Mouse (Mus musculus): ENCODE measurements around the gene Cep85l. TPM values are rescaled to one million over a fixed set of nuclear protein-coding genes. Genes with fewer than 3 reads are reported as not detected.

The Cep85l gene
- polyA plus RNA-seq, 1 experiment from 2014 or later: 5.6 TPM

GRCm38 (mm10) chr10:53337162-53337923 is 42.4 kb downstream of the Cep85l start, which contains the start of gene Pln:
Gene Pln, plus strand, starts transcription at chr10:53337667.
- Histone ChIP-seq H3K36me3 (no peaks in the 10 kb centered on the region), H3K9me3 (no peaks in the 10 kb centered on the region), H3K27ac (no peak within 1 kb of the TSS), H3K4me3 (replicated peaks) (no peak within 1 kb of the TSS), H3K9ac (replicated peaks) (no peak within 1 kb of the TSS), H3K4me2 (replicated peaks) (no peak within 1 kb of the TSS), H3K4me1 (replicated peaks) (no peaks in the 10 kb centered on the region), H3K27me3 (no peaks in the 10 kb centered on the region)
- ATAC-seq: no peak
- 82% methylated on average over 6 of the region's 6 CpGs for WGBS

GRCm38 (mm10) chr10:53335974-53336373 is 43.8 kb downstream of the Cep85l start:
- Histone ChIP-seq H3K27me3 (no peaks in the 10 kb centered on the region), H3K4me2 (replicated peaks) (no peak overlapping the region), H3K4me1 (replicated peaks) (no peaks in the 10 kb centered on the region), H3K27ac (no peak overlapping the region), H3K36me3 (no peaks in the 10 kb centered on the region), H3K9ac (replicated peaks) (no peak overlapping the region), H3K4me3 (replicated peaks) (no peak overlapping the region), H3K9me3 (no peaks in the 10 kb centered on the region)
- 92% methylated on average over 3 of the region's 3 CpGs for WGBS
- ATAC-seq: no peak

- 92% methylated on average over 2 of the region's 2 CpGs for WGBS
- Histone ChIP-seq H3K36me3 (no peaks in the 10 kb centered on the region), H3K9ac (replicated peaks) (no peak overlapping the region), H3K27ac (no peak overlapping the region), H3K4me1 (replicated peaks) (no peaks in the 10 kb centered on the region), H3K4me3 (replicated peaks) (no peak overlapping the region), H3K4me2 (replicated peaks) (no peak overlapping the region), H3K27me3 (no peaks in the 10 kb centered on the region), H3K9me3 (no peaks in the 10 kb centered on the region)
- no peak for ATAC-seq
Observed at GRCm38 (mm10) chr10:53335266-53335665, 44.5 kb downstream of the Cep85l start.

- H3K36me3 ChIP-seq: no peaks in the 10 kb centered on the region
- H3K9me3 ChIP-seq: no peaks in the 10 kb centered on the region
- no peak overlapping the region for H3K9ac ChIP-seq (replicated peaks)
- 88% methylated on average over 2 of the region's 2 CpGs for WGBS
- no peak overlapping the region for H3K27ac ChIP-seq
- H3K4me2 ChIP-seq (replicated peaks): no peak overlapping the region
- H3K27me3 ChIP-seq: no peaks in the 10 kb centered on the region
- no peak overlapping the region for H3K4me3 ChIP-seq (replicated peaks)
- no peaks in the 10 kb centered on the region for H3K4me1 ChIP-seq (replicated peaks)
- ATAC-seq: no peak
Observed at GRCm38 (mm10) chr10:53332752-53333151, 47.0 kb downstream of the Cep85l start.

- ATAC-seq: no peak
- H3K27ac ChIP-seq: no peak overlapping the region
- no peaks in the 10 kb centered on the region for H3K27me3 ChIP-seq
- 84% methylated on average over 3 of the region's 3 CpGs for WGBS
- H3K4me3 ChIP-seq (replicated peaks): no peak overlapping the region
- H3K9me3 ChIP-seq: no peaks in the 10 kb centered on the region
- H3K9ac ChIP-seq (replicated peaks): no peak overlapping the region
- no peaks in the 10 kb centered on the region for H3K4me1 ChIP-seq (replicated peaks)
- no peak overlapping the region for H3K4me2 ChIP-seq (replicated peaks)
- H3K36me3 ChIP-seq: no peaks in the 10 kb centered on the region
Observed at GRCm38 (mm10) chr10:53329257-53329656, 50.5 kb downstream of the Cep85l start.

- Histone ChIP-seq H3K4me1 (replicated peaks) (no peaks in the 10 kb centered on the region), H3K36me3 (no peaks in the 10 kb centered on the region), H3K4me3 (replicated peaks) (no peak overlapping the region), H3K27me3 (no peaks in the 10 kb centered on the region), H3K9ac (replicated peaks) (no peak overlapping the region), H3K27ac (no peak overlapping the region), H3K9me3 (no peaks in the 10 kb centered on the region), H3K4me2 (replicated peaks) (no peak overlapping the region)
- ATAC-seq: no peak
Observed at GRCm38 (mm10) chr10:53326367-53326766, 53.4 kb downstream of the Cep85l start.

GRCm38 (mm10) chr10:53324663-53325062 is 55.1 kb downstream of the Cep85l start:
- no peak overlapping the region for H3K4me2 ChIP-seq (replicated peaks)
- no peak overlapping the region for H3K27ac ChIP-seq
- no peak overlapping the region for H3K9ac ChIP-seq (replicated peaks)
- no peaks in the 10 kb centered on the region for H3K27me3 ChIP-seq
- ATAC-seq: no peak
- no peaks in the 10 kb centered on the region for H3K36me3 ChIP-seq
- no peak overlapping the region for H3K4me3 ChIP-seq (replicated peaks)
- H3K4me1 ChIP-seq (replicated peaks): no peaks in the 10 kb centered on the region
- WGBS: 79% methylated on average over 1 of the region's 1 CpGs
- no peaks in the 10 kb centered on the region for H3K9me3 ChIP-seq

- Histone ChIP-seq H3K4me3 (replicated peaks) (no peak overlapping the region), H3K27me3 (no peaks in the 10 kb centered on the region), H3K4me1 (replicated peaks) (no peaks in the 10 kb centered on the region), H3K9me3 (no peaks in the 10 kb centered on the region), H3K36me3 (0 out of 2 replicates have a peak, but pooled peaks cover 4% of the 10 kb centered on the region), H3K9ac (replicated peaks) (no peak overlapping the region), H3K27ac (no peak overlapping the region), H3K4me2 (replicated peaks) (no peak overlapping the region)
- ATAC-seq: no peak
Observed at GRCm38 (mm10) chr10:53323367-53323766, 56.4 kb downstream of the Cep85l start.

GRCm38 (mm10) chr10:53306674-53307073 is 73.1 kb downstream of the Cep85l start:
- 95% methylated on average over 3 of the region's 3 CpGs for WGBS
- ATAC-seq: no peak
- no peak overlapping the region for H3K9ac ChIP-seq (replicated peaks)
- H3K4me3 ChIP-seq (replicated peaks): no peak overlapping the region
- H3K27ac ChIP-seq: no peak overlapping the region
- H3K9me3 ChIP-seq: no peaks in the 10 kb centered on the region
- H3K4me2 ChIP-seq (replicated peaks): no peak overlapping the region
- H3K4me1 ChIP-seq (replicated peaks): 0 out of 2 replicates have a peak, but pooled peaks cover 3% of the 10 kb centered on the region
- no peaks in the 10 kb centered on the region for H3K27me3 ChIP-seq
- H3K36me3 ChIP-seq: no peaks in the 10 kb centered on the region

- peak; percentile 73; the same call in 1 of the 2 replicates for ATAC-seq
- no peaks in the 10 kb centered on the region for H3K27me3 ChIP-seq
- H3K4me2 ChIP-seq (replicated peaks): no peak overlapping the region
- H3K4me3 ChIP-seq (replicated peaks): no peak overlapping the region
- H3K4me1 ChIP-seq (replicated peaks): 0 out of 2 replicates have a peak, but pooled peaks cover 3% of the 10 kb centered on the region
- WGBS: 36% methylated on average over 3 of the region's 3 CpGs
- no peak overlapping the region for H3K27ac ChIP-seq
- H3K36me3 ChIP-seq: no peaks in the 10 kb centered on the region
- no peak overlapping the region for H3K9ac ChIP-seq (replicated peaks)
- no peaks in the 10 kb centered on the region for H3K9me3 ChIP-seq
Observed at GRCm38 (mm10) chr10:53305867-53306266, 73.9 kb downstream of the Cep85l start.

GRCm38 (mm10) chr10:53285147-53285546 is 94.6 kb downstream of the Cep85l start:
- no peak overlapping the region for H3K4me3 ChIP-seq (replicated peaks)
- no peaks in the 10 kb centered on the region for H3K27me3 ChIP-seq
- H3K9me3 ChIP-seq: no peaks in the 10 kb centered on the region
- ATAC-seq: no peak
- no peak overlapping the region for H3K27ac ChIP-seq
- H3K4me1 ChIP-seq (replicated peaks): no peaks in the 10 kb centered on the region
- no peak overlapping the region for H3K4me2 ChIP-seq (replicated peaks)
- H3K36me3 ChIP-seq: peaks cover 23% of the 10 kb centered on the region
- no peak overlapping the region for H3K9ac ChIP-seq (replicated peaks)

- H3K27me3 ChIP-seq: no peaks in the 10 kb centered on the region
- no peak overlapping the region for H3K4me2 ChIP-seq (replicated peaks)
- no peaks in the 10 kb centered on the region for H3K9me3 ChIP-seq
- H3K9ac ChIP-seq (replicated peaks): no peak overlapping the region
- H3K27ac ChIP-seq: no peak overlapping the region
- H3K4me1 ChIP-seq (replicated peaks): no peaks in the 10 kb centered on the region
- no peak overlapping the region for H3K4me3 ChIP-seq (replicated peaks)
- peak; percentile 53; the same call in 1 of the 2 replicates for ATAC-seq
- H3K36me3 ChIP-seq: peaks cover 2% of the 10 kb centered on the region; the same call in 1 of the 2 replicates
Observed at GRCm38 (mm10) chr10:53272228-53272627, 107.5 kb downstream of the Cep85l start.

GRCm38 (mm10) chr10:53262021-53262420 is 117.7 kb downstream of the Cep85l start:
- H3K36me3 ChIP-seq: no peaks in the 10 kb centered on the region
- no peaks in the 10 kb centered on the region for H3K4me1 ChIP-seq (replicated peaks)
- H3K27ac ChIP-seq: no peak overlapping the region
- no peak for ATAC-seq
- no peak overlapping the region for H3K9ac ChIP-seq (replicated peaks)
- no peak overlapping the region for H3K4me3 ChIP-seq (replicated peaks)
- H3K27me3 ChIP-seq: no peaks in the 10 kb centered on the region
- H3K4me2 ChIP-seq (replicated peaks): no peak overlapping the region
- H3K9me3 ChIP-seq: no peaks in the 10 kb centered on the region
- WGBS: 14% methylated on average over 1 of the region's 1 CpGs
